Mouse (Mus musculus): ENCODE measurements around the gene Trpc4. TPM values are rescaled to one million over a fixed set of nuclear protein-coding genes. Genes with fewer than 3 reads are reported as not detected.

The Trpc4 gene
- total RNA-seq, 1 experiment from 2014 or later = not detected

DNA sequence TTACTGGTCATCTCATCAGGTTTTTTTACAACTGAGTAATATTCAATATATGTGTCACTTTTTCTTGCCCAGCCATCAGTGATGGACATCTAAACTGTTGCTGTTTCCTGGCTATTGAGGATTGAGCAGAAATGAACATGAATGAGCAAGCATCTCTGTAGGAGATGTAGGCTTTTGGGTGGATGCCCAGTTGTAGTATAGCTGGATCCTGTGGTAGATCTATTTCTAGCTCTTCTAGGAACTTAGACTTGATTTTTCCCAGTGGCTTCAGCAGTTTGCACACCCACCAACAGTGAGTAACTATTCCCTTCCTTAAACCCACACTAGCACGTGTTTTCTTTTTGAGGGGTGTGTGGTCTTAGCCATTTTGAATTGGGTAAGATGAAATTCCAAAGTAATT, 87.3 kb downstream of the Trpc4 start:
- ATAC-seq (replicated peaks in 1 of 2; ENCODE audit: insufficient read depth in 1 of 2, low FRiP score in 2 of 2, low TSS enrichment in 1 of 2, low read depth in 1 of 2, poor library complexity in 2 of 2, severe bottlenecking in 2 of 2) = no peak

DNA sequence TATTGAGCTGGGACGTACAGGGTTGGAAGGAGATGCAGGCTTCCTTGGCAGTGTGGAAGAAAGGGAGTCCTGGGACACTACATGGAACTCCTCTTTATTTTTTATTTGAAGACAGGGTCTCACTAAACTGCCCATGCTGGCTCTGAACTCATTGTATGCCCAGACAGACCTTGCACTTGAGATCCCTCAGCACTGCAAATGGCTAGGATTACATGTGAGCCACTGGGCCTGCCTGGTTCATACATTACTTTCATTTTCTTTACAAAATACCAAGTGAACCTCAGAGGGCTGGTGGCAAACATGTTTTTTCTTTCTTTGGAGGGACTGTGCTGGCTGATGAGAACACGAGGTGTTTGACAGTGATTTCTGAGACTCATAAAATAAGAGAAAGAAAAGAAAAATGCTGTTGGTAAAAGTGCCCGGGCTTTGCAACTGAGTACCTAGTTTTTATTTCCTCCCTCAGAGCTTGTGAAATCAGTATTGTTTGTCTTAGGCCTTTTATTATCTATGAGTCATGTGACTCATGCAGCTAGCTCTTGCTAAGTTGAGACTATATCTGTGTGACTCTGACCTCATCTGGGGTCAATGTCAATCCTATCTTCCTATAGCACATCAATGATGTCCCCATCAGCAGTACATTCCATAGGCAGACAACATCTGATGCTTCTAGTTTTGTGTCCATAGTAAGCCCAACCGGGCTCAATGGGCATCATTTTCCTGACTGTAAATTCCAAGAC, 89.1 kb downstream of the Trpc4 start:
- no peak for ATAC-seq (replicated peaks in 1 of 2; ENCODE audit: insufficient read depth in 1 of 2, low FRiP score in 2 of 2, low TSS enrichment in 1 of 2, low read depth in 1 of 2, poor library complexity in 2 of 2, severe bottlenecking in 2 of 2)

DNA sequence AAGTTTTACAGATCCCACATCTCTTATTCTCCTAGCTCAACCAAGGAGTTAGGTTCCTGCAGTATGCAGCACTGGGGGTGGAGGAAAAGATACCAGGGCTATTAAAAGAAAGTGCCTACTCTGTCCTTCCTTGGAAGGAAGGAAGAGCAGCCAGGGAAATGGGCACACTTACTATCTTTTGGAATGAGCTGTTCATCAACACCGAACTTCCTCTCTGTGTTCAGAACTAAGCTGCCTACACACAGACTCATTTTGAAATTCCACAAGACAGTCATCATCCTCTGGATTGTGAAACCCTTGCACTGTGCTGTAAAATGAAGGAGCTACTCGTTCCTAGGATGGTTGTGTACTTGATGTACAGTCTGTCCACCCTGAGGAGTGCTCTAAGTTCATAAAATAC, 90.6 kb downstream of the Trpc4 start:
- ATAC-seq (replicated peaks in 1 of 2; ENCODE audit: insufficient read depth in 1 of 2, low FRiP score in 2 of 2, low TSS enrichment in 1 of 2, low read depth in 1 of 2, poor library complexity in 2 of 2, severe bottlenecking in 2 of 2) = no peak

- no peak for ATAC-seq (replicated peaks in 1 of 2; ENCODE audit: insufficient read depth in 1 of 2, low FRiP score in 2 of 2, low TSS enrichment in 1 of 2, low read depth in 1 of 2, poor library complexity in 2 of 2, severe bottlenecking in 2 of 2)
These were observed 93.5 kb downstream of the Trpc4 start for GRCm38 (mm10) chr3:54249311-54249710.

GRCm38 (mm10) chr3:54266943-54267342, 111.1 kb downstream of the Trpc4 start:
- no peak for ATAC-seq (replicated peaks in 1 of 2; ENCODE audit: insufficient read depth in 1 of 2, low FRiP score in 2 of 2, low TSS enrichment in 1 of 2, low read depth in 1 of 2, poor library complexity in 2 of 2, severe bottlenecking in 2 of 2)

DNA sequence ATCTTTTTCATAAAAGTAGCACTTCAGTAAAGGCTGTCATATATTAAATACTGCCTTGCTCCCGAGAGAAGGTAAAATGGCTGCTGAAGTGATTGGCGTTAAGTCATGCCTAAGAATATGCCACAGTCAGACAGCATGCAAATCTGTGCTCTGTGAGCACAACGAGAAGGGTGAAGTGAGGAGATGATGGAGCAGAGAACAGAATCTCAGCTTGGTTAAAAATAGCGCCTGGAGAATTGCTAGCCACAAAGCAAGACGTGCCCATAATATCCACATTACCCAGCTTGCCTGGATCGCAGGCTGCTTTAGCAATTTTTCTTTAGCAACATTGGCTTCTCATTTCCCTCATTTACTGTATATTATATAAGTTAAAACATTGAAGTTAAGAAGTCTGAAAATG, 113.3 kb downstream of the Trpc4 start:
- ATAC-seq (replicated peaks in 1 of 2; ENCODE audit: insufficient read depth in 1 of 2, low FRiP score in 2 of 2, low TSS enrichment in 1 of 2, low read depth in 1 of 2, poor library complexity in 2 of 2, severe bottlenecking in 2 of 2) = no peak

GRCm38 (mm10) chr3:54274651-54275050, 118.8 kb downstream of the Trpc4 start:
- ATAC-seq (replicated peaks in 1 of 2; ENCODE audit: insufficient read depth in 1 of 2, low FRiP score in 2 of 2, low TSS enrichment in 1 of 2, low read depth in 1 of 2, poor library complexity in 2 of 2, severe bottlenecking in 2 of 2) = no peak

GRCm38 (mm10) chr3:54289731-54290130, 133.9 kb downstream of the Trpc4 start:
- no peak for ATAC-seq (replicated peaks in 1 of 2; ENCODE audit: insufficient read depth in 1 of 2, low FRiP score in 2 of 2, low TSS enrichment in 1 of 2, low read depth in 1 of 2, poor library complexity in 2 of 2, severe bottlenecking in 2 of 2)

GRCm38 (mm10) chr3:54310604-54311003, 154.8 kb downstream of the Trpc4 start:
- ATAC-seq (replicated peaks in 1 of 2; ENCODE audit: insufficient read depth in 1 of 2, low FRiP score in 2 of 2, low TSS enrichment in 1 of 2, low read depth in 1 of 2, poor library complexity in 2 of 2, severe bottlenecking in 2 of 2) = no peak

- ATAC-seq (replicated peaks in 1 of 2; ENCODE audit: insufficient read depth in 1 of 2, low FRiP score in 2 of 2, low TSS enrichment in 1 of 2, low read depth in 1 of 2, poor library complexity in 2 of 2, severe bottlenecking in 2 of 2) = no peak
These were observed 158.2 kb downstream of the Trpc4 start for GRCm38 (mm10) chr3:54314055-54314454.

DNA sequence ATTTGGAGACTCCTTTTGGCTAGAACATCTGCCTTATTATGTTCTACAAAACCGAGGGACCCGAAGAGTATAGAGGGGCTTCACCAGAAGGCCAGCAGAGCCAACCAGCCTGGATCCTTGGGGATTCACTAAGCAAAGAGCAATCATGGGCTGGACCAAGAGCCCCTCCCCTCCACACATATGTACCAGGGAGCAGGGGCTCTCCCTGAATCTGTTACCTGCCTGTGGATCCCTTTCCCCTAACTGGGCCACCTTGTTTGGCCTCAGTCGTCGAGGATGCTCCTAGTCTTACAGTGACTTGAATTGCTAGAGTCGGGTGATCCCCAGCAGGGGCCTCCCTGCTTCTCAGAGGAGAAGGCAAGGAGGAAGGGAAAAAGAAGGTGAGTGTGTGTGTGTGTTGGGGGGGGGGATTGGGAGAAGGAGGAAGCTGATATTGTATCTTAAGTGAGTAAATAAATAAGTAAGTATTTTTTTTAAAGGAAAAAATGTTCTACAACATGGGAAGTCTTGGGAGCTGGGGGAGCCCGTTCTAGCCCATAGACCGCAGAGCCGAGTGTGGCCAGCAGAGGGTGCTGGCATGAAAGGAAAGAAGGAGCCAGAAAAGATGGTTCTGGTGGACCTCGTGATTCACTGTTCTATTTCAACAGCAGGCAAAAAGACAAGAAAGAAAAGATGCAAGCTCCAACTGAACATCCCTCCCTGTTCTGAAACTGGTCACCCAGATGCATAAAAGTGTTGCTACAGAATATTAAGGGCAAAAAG, 197.2 kb downstream of the Trpc4 start:
- peak; percentile 78 to 90 for ATAC-seq (replicated peaks in 1 of 2; ENCODE audit: insufficient read depth in 1 of 2, low FRiP score in 2 of 2, low TSS enrichment in 1 of 2, low read depth in 1 of 2, poor library complexity in 2 of 2, severe bottlenecking in 2 of 2)

GRCm38 (mm10) chr3:54357561-54357960, 201.7 kb downstream of the Trpc4 start:
- peak in 1 of 2 experiments; percentile 52; a peak in 2 of 4 replicates for ATAC-seq (replicated peaks in 1 of 2; ENCODE audit: insufficient read depth in 1 of 2, low FRiP score in 2 of 2, low TSS enrichment in 1 of 2, low read depth in 1 of 2, poor library complexity in 2 of 2, severe bottlenecking in 2 of 2)

- ATAC-seq (replicated peaks in 1 of 2; ENCODE audit: insufficient read depth in 1 of 2, low FRiP score in 2 of 2, low TSS enrichment in 1 of 2, low read depth in 1 of 2, poor library complexity in 2 of 2, severe bottlenecking in 2 of 2) = peak; percentile 68 to 75
These were observed 202.8 kb downstream of the Trpc4 start for GRCm38 (mm10) chr3:54358463-54359189.

- ATAC-seq (replicated peaks in 1 of 2; ENCODE audit: insufficient read depth in 1 of 2, low FRiP score in 2 of 2, low TSS enrichment in 1 of 2, low read depth in 1 of 2, poor library complexity in 2 of 2, severe bottlenecking in 2 of 2) = peak; percentile 22 to 33; a peak in 1 of 4 replicates
These were observed 205.1 kb downstream of the Trpc4 start, which contains the start of gene Postn for GRCm38 (mm10) chr3:54360897-54361296. Postn (plus strand) TSS chr3:54361109.

DNA sequence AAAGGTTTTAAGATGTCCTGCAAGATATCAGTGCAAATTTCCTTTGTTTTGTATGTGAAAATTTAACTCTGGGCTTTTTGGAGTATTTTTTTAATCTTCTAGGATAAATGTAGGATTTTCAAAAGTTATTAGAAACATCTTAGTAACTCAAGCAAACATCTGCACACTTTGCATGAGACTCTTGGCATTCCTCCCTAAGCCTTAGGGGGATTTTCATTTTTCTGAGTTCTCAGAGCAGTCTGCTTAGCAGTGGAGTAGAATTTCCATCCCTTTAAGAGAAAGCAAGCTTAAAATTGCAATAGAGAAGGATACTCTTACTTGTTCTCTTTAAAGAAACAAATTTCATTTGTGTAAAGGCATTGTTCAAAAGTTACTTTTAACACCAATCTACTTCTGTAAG, 205.8 kb downstream of the Trpc4 start:
- ATAC-seq (replicated peaks in 1 of 2; ENCODE audit: insufficient read depth in 1 of 2, low FRiP score in 2 of 2, low TSS enrichment in 1 of 2, low read depth in 1 of 2, poor library complexity in 2 of 2, severe bottlenecking in 2 of 2) = no peak

Data from hematopoietic stem cell, adult 5-6 weeks (primary cell).